Mouse (Mus musculus) small intestine, adult 2 months (tissue): ENCODE results near the gene Ehbp1. TPM values are rescaled to one million over a fixed set of nuclear protein-coding genes. Genes with fewer than 3 reads are reported as not detected.

ENCODE experiments used
- H3K27ac ChIP-seq: fragments of 200-500 bp; 2 replicates; pipeline ENCODE4 v1.5.1; 2012; ENCODE audit warnings: low read depth, low read length, control low read depth, inconsistent platforms; ENCODE audit not compliant: insufficient read depth
- H3K27me3 ChIP-seq: fragments of 200-500 bp; 2 replicates; pipeline ENCODE4 v1.6.1; 2012; ENCODE audit warnings: mild to moderate bottlenecking, moderate library complexity, low read length, inconsistent platforms; ENCODE audit not compliant: control insufficient read depth, insufficient read depth
- H3K36me3 ChIP-seq: fragments of 200-500 bp; 2 replicates; pipeline ENCODE4 v1.6.1; 2012; ENCODE audit warnings: mild to moderate bottlenecking, low read length, control low read depth, inconsistent platforms; ENCODE audit not compliant: control insufficient read depth, insufficient read depth
- H3K4me1 ChIP-seq: fragments of 200-500 bp; 2 replicates; pipeline ENCODE4 v1.6.1; 2012; ENCODE audit warnings: low read length, inconsistent platforms, mixed read lengths; ENCODE audit not compliant: control insufficient read depth, insufficient read depth, insufficient read length
- H3K4me3 ChIP-seq: fragments of 200-500 bp; 2 replicates; pipeline ENCODE4 v1.5.1; 2012; ENCODE audit warnings: low read depth, mild to moderate bottlenecking, control low read depth, inconsistent platforms, low read length, moderate library complexity
- CTCF ChIP-seq: fragments of 200-500 bp; IDR thresholded peaks from 2 replicates; pipeline ENCODE4 v1.5.1; 2012; ENCODE audit warnings: low read depth, mild to moderate bottlenecking, control low read depth, inconsistent platforms, low read length, moderate library complexity, mixed read lengths; ENCODE audit not compliant: insufficient replicate concordance, insufficient read length; ENCODE audit errors: extremely low read depth
- POLR2A ChIP-seq: fragments of 200-500 bp; IDR thresholded peaks from 2 replicates; pipeline ENCODE4 v1.6.1; 2012; ENCODE audit warnings: low read depth, mild to moderate bottlenecking, control low read depth, inconsistent platforms, low read length, moderate library complexity
- WGBS: fragments of 180-500 bp; shearing (Covaris S2); methylation state at CpG from one replicate; pipeline ENCODE4 v1.1.7; 2018; 5-methylcytosine and 5-hydroxymethylcytosine counted together
- polyA plus RNA-seq: library from polyadenylated mRNA; depleted of rRNA; stranded (reverse); fragments of >200 nt; gene quantifications from 2 replicates; pipeline ENCODE4 v1.2.3, GENCODE M21; 2012; rRNA removed

Ehbp1 gene
- 0.11 and 0.70 TPM in 2 replicates for polyA plus RNA-seq

GRCm38 (mm10) chr11:22342242-22343207 is at the start of gene Ehbp1:
Gene Ehbp1, minus strand, starts transcription at chr11:22342292.
- WGBS, result 69% methylated on average over 2 of the region's 2 CpGs
- Histone ChIP-seq H3K36me3 (no peaks in the 10 kb centered on the region), H3K27me3 (no peaks in the 10 kb centered on the region), H3K4me1 (no peaks in the 10 kb centered on the region; the same call in 1 of the 2 replicates), H3K27ac (no peak within 1 kb of the TSS), H3K4me3 (no peak within 1 kb of the TSS)
- TF ChIP-seq CTCF, result no peak
- no peak for TF ChIP-seq POLR2A

- H3K36me3 ChIP-seq, result no peaks in the 10 kb centered on the region
- TF ChIP-seq CTCF, result no peak
- TF ChIP-seq POLR2A, result no peak
- H3K4me1 ChIP-seq, result no peaks in the 10 kb centered on the region
- H3K27ac ChIP-seq, result no peak overlapping the region
- H3K27me3 ChIP-seq, result no peaks in the 10 kb centered on the region
- WGBS, result 56% methylated on average over 6 of the region's 6 CpGs
- no peak overlapping the region for H3K4me3 ChIP-seq
Measured at GRCm38 (mm10) chr11:22387472-22388098, 45.5 kb upstream of the Ehbp1 start.

GRCm38 (mm10) chr11:22383532-22383931 is 41.4 kb upstream of the Ehbp1 start:
- Histone ChIP-seq H3K27me3 (no peaks in the 10 kb centered on the region), H3K4me3 (no peak overlapping the region), H3K36me3 (no peaks in the 10 kb centered on the region), H3K27ac (no peak overlapping the region), H3K4me1 (no peaks in the 10 kb centered on the region)
- WGBS, result 93% methylated on average over 1 of the region's 1 CpGs
- TF ChIP-seq CTCF (no peak), POLR2A (no peak)

- Histone ChIP-seq H3K27me3 (no peaks in the 10 kb centered on the region), H3K4me3 (no peak overlapping the region), H3K4me1 (no peaks in the 10 kb centered on the region), H3K36me3 (no peaks in the 10 kb centered on the region), H3K27ac (no peak overlapping the region)
- TF ChIP-seq POLR2A (no peak), CTCF (no peak)
- WGBS, result 85% methylated on average over 2 of the region's 2 CpGs
Measured at GRCm38 (mm10) chr11:22374811-22375210, 32.7 kb upstream of the Ehbp1 start.

- Histone ChIP-seq H3K27me3 (no peaks in the 10 kb centered on the region), H3K4me3 (no peak overlapping the region), H3K27ac (no peak overlapping the region), H3K4me1 (no peaks in the 10 kb centered on the region), H3K36me3 (no peaks in the 10 kb centered on the region)
- no peak for TF ChIP-seq POLR2A
- TF ChIP-seq CTCF, result no peak
- 68% methylated on average over 3 of the region's 3 CpGs for WGBS
Measured at GRCm38 (mm10) chr11:22373290-22373674, 31.2 kb upstream of the Ehbp1 start.

- no peak overlapping the region for H3K4me3 ChIP-seq
- H3K4me1 ChIP-seq, result no peaks in the 10 kb centered on the region
- H3K27me3 ChIP-seq, result no peaks in the 10 kb centered on the region
- WGBS, result 52% methylated on average over 1 of the region's 1 CpGs
- no peak overlapping the region for H3K27ac ChIP-seq
- TF ChIP-seq CTCF, result no peak
- TF ChIP-seq POLR2A, result no peak
- H3K36me3 ChIP-seq, result no peaks in the 10 kb centered on the region
Measured at GRCm38 (mm10) chr11:22372609-22373289, 30.7 kb upstream of the Ehbp1 start.

DNA sequence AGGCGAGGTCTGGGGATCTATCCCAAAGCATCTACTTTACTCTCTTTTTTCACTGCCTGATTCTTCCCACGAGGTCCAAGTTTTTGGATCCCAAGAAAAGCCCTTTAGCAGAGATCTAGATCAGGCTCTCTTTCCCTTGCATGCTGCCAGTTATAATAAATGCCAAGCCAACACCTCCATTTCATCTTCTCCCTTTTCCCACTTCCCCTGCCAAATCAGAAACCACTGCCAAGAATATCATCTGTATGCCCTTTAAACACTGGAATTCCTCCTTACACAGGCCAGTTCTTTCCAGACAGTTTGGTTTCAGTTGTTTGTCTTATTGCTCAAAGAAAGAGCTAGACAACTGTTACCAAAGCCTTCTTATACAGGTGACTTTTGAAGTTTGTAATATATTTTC is 27.7 kb upstream of the Ehbp1 start:
- Histone ChIP-seq H3K27ac (no peak overlapping the region), H3K36me3 (no peaks in the 10 kb centered on the region), H3K27me3 (no peaks in the 10 kb centered on the region), H3K4me1 (no peaks in the 10 kb centered on the region), H3K4me3 (no peak overlapping the region)
- 63% methylated on average over 2 of the region's 2 CpGs for WGBS
- no peak for TF ChIP-seq POLR2A
- no peak for TF ChIP-seq CTCF
